ENCODE assay signal across 13 mouse cellular contexts in the genomic region with DNA sequence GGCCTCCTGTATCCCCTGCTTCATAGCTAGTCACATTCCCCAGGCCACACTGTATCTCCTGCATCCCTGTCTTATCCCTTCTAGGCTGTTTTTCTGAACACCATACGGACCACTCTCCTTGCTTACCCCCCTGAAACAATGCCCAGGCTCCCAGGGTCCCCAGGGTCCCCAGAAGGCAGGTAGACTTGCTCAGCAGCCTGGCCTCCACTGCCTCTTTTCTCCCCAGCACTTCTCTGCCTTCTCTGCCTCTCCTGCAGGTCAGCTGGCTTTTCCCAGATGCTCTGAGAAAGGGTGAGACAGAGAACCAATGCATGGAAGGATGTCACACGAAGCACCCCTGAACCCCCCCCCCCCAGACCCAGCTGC. TPM values are rescaled to one million over a fixed set of nuclear protein-coding genes. Genes with fewer than 3 reads are reported as not detected.
A peak's percentile ranks its signal among the peaks of the same experiment; 100 is the strongest.
DNase-seq lines count a peak whose midpoint lies in the region; ATAC-seq and TF ChIP-seq lines count a peak whose summit lies in the region.
"Had no signal": no experiment of that assay in that cellular context is flagged by ENCODE, and none has a peak within 500 bp of the region (broad histone marks: within the 10 kb centered on the region; RNA-seq: fewer than 3 reads in every experiment).

No protein-coding gene starts in this region.

- H3K9me3 ChIP-seq in embryonic facial prominence, embryonic 15.5 days (replicated peaks): no peaks in the 10 kb centered on the region
- H3K9me3 ChIP-seq in hindbrain, postnatal 0 days (ENCODE audit: low read length): no peaks in the 10 kb centered on the region
- H3K9me3 ChIP-seq in midbrain, embryonic 16.5 days (replicated peaks; ENCODE audit: control insufficient read depth, low read length, poor library complexity, severe bottlenecking): no peaks in the 10 kb centered on the region
- H3K9me3 ChIP-seq in kidney, embryonic 15.5 days (replicated peaks): no peaks in the 10 kb centered on the region
- H3K9me3 ChIP-seq: heart, embryonic 10.5 days had no signal

- peak; percentile 35 for DNase-seq in CD4-positive helper T cell, adult 2 months (ENCODE audit: low read depth, low spot score)
- no peak for DNase-seq in hindbrain, postnatal 0 days (ENCODE audit: low spot score)
- no peak for DNase-seq in testis, postnatal 14 days (ENCODE audit: low spot score)
- DNase-seq in layer of hippocampus, postnatal 14 days (ENCODE audit: low spot score in 2 of 2): no peak
- no peak for DNase-seq in right cerebral cortex, postnatal 14 days
- DNase-seq: cerebellum, adult 11 months; layer of hippocampus, postnatal 36 days had no signal

- no peak for ATAC-seq in embryonic facial prominence, embryonic 15.5 days (ENCODE audit: insufficient number of reproducible peaks, low FRiP score, low TSS enrichment, low read depth)
- ATAC-seq in hindbrain, postnatal 0 days: no peak
- ATAC-seq in midbrain, embryonic 16.5 days: no peak
- no peak for ATAC-seq in kidney, embryonic 15.5 days (replicated peaks; ENCODE audit: low FRiP score)
- ATAC-seq: lung, postnatal 0 days had no signal

- H3K36me3 ChIP-seq in embryonic facial prominence, embryonic 15.5 days: no peaks in the 10 kb centered on the region
- H3K36me3 ChIP-seq in hindbrain, postnatal 0 days (ENCODE audit: insufficient read depth, low read length): no peaks in the 10 kb centered on the region
- H3K36me3 ChIP-seq in midbrain, embryonic 16.5 days (ENCODE audit: control insufficient read depth, insufficient read depth, low read length): no peaks in the 10 kb centered on the region
- H3K36me3 ChIP-seq in kidney, embryonic 15.5 days: no peaks in the 10 kb centered on the region
- H3K36me3 ChIP-seq: heart, embryonic 10.5 days had no signal

- H3K4me1 ChIP-seq in embryonic facial prominence, embryonic 15.5 days: peaks cover 63% of the 10 kb centered on the region
- peaks cover 3% of the 10 kb centered on the region; the same call in 1 of the 2 replicates for H3K4me1 ChIP-seq in hindbrain, postnatal 0 days (ENCODE audit: insufficient read depth, low read length)
- peaks cover 31% of the 10 kb centered on the region for H3K4me1 ChIP-seq in midbrain, embryonic 16.5 days (ENCODE audit: control insufficient read depth, insufficient read depth, low read length)
- peaks cover 33% of the 10 kb centered on the region for H3K4me1 ChIP-seq in kidney, embryonic 15.5 days

- H3K4me2 ChIP-seq in embryonic facial prominence, embryonic 15.5 days (replicated peaks): peak overlapping the region; percentile 92
- H3K4me2 ChIP-seq in hindbrain, postnatal 0 days (ENCODE audit: low read depth, low read length): peak overlapping the region; percentile 93
- H3K4me2 ChIP-seq in midbrain, embryonic 16.5 days (ENCODE audit: low read length): peak overlapping the region; percentile 93
- no peak overlapping the region for H3K4me2 ChIP-seq in kidney, embryonic 15.5 days

- WGBS in embryonic facial prominence, embryonic 15.5 days: 18% methylated on average over 2 of the region's 2 CpGs
- 32% methylated on average over 2 of the region's 2 CpGs for WGBS in hindbrain, postnatal 0 days
- WGBS in midbrain, embryonic 16.5 days: 16% methylated on average over 2 of the region's 2 CpGs
- 36% methylated on average over 2 of the region's 2 CpGs for WGBS in kidney, embryonic 15.5 days

- peak overlapping the region; percentile 73 for H3K27ac ChIP-seq in embryonic facial prominence, embryonic 15.5 days (replicated peaks)
- peak overlapping the region; percentile 37; the same call in 1 of the 2 replicates for H3K27ac ChIP-seq in hindbrain, postnatal 0 days
- peak overlapping the region; percentile 97 for H3K27ac ChIP-seq in midbrain, embryonic 16.5 days (ENCODE audit: low read length)
- no peak overlapping the region for H3K27ac ChIP-seq in kidney, embryonic 15.5 days
- H3K27ac ChIP-seq: heart, embryonic 10.5 days had no signal

- TF ChIP-seq CTCF in hindbrain, postnatal 0 days (IDR thresholded peaks at IDR 0.05; ENCODE audit: low read depth): no peak

- H3K9ac ChIP-seq in embryonic facial prominence, embryonic 15.5 days: peak overlapping the region; percentile 93; the same call in 1 of the 2 replicates
- H3K9ac ChIP-seq in hindbrain, postnatal 0 days (replicated peaks; ENCODE audit: low read length): peak overlapping the region; percentile 58
- H3K9ac ChIP-seq in midbrain, embryonic 16.5 days (ENCODE audit: low read depth, low read length): peak overlapping the region; percentile 94
- H3K9ac ChIP-seq in kidney, embryonic 15.5 days: no peak overlapping the region

- H3K4me3 ChIP-seq in embryonic facial prominence, embryonic 15.5 days (replicated peaks): peak overlapping the region; percentile 84
- H3K4me3 ChIP-seq in hindbrain, postnatal 0 days (ENCODE audit: low read length): peak overlapping the region; percentile 61
- peak overlapping the region; percentile 94 for H3K4me3 ChIP-seq in midbrain, embryonic 16.5 days (ENCODE audit: low read depth, low read length)
- H3K4me3 ChIP-seq in kidney, embryonic 15.5 days (replicated peaks): no peak overlapping the region
- H3K4me3 ChIP-seq: erythroblast, embryonic 14.5 days had no signal

- H3K27me3 ChIP-seq in embryonic facial prominence, embryonic 15.5 days: no peaks in the 10 kb centered on the region
- H3K27me3 ChIP-seq in hindbrain, postnatal 0 days (ENCODE audit: insufficient read depth, low read length): peaks cover 9% of the 10 kb centered on the region
- H3K27me3 ChIP-seq in midbrain, embryonic 16.5 days (ENCODE audit: control insufficient read depth, insufficient read depth, low read depth, low read length): peaks cover 9% of the 10 kb centered on the region
- H3K27me3 ChIP-seq in kidney, embryonic 15.5 days: peaks cover 75% of the 10 kb centered on the region

RNA-seq across cellular contexts. Expression of a gene that starts 2.7 kb away (rescaled TPM):
- 27.0 and 28.8 TPM in 2 replicates for polyA plus RNA-seq in embryonic facial prominence, embryonic 15.5 days (2015; fragmentation: Nextera tagmentation; extraction: Ambion mirVana)
- total RNA-seq in hindbrain, postnatal 0 days (2014; rRNA removed): 30.0 and 31.6 TPM in 2 replicates
- polyA plus RNA-seq in hindbrain, postnatal 0 days (2015; fragmentation: Nextera tagmentation; extraction: Ambion mirVana): 9.8 and 12.0 TPM in 2 replicates
- 22.6 and 23.9 TPM in 2 replicates for polyA plus RNA-seq in midbrain, embryonic 16.5 days (2015; fragmentation: Nextera tagmentation; extraction: Ambion mirVana)
- 3.1 and 3.8 TPM in 2 replicates for polyA plus RNA-seq in kidney, embryonic 15.5 days (2015; fragmentation: Nextera tagmentation; extraction: Ambion mirVana)
- total RNA-seq in layer of hippocampus, postnatal 14 days (2021): 100 to 1,000 TPM; 108 to 112 TPM
- polyA plus RNA-seq: erythroblast, embryonic 14.5 days had no signal
